Mouse (Mus musculus): ENCODE measurements at regions not wholly inside any gene's neighbourhood (a gene's known extent, or its start where the extent isn't known, plus 50 kb on each side); places are given as distances from the start of the nearest gene placed in this dataset.

GRCm38 (mm10) chr15:10767535-10767934 is 53.1 kb upstream of the Rai14 start:
- DNase-seq (ENCODE audit: extremely low read depth, low read depth): peak; percentile 99

GRCm38 (mm10) chr15:10770410-10771310 is 56.2 kb upstream of the Rai14 start:
- no peak for DNase-seq (ENCODE audit: extremely low read depth, low read depth)

DNA sequence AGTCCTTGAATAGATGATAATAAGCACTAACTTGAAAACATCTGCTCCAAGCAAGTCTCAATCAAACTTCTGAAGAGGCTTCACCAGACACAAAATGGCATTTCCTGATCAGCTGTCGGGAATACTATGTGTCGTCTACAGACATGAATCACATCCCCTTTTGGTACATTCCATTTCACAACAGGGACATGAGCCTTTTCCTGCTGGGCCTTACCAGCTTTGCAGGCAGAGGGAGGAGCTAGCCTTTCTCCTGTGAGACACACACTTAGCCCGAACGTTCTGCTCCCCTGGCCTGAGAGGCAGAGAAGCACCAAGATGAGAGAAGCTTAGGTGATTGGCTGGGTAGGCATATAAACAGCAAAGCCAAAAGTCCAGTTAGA is 56.9 kb upstream of the Rai14 start:
- no peak for DNase-seq (ENCODE audit: extremely low read depth, low read depth)

DNA sequence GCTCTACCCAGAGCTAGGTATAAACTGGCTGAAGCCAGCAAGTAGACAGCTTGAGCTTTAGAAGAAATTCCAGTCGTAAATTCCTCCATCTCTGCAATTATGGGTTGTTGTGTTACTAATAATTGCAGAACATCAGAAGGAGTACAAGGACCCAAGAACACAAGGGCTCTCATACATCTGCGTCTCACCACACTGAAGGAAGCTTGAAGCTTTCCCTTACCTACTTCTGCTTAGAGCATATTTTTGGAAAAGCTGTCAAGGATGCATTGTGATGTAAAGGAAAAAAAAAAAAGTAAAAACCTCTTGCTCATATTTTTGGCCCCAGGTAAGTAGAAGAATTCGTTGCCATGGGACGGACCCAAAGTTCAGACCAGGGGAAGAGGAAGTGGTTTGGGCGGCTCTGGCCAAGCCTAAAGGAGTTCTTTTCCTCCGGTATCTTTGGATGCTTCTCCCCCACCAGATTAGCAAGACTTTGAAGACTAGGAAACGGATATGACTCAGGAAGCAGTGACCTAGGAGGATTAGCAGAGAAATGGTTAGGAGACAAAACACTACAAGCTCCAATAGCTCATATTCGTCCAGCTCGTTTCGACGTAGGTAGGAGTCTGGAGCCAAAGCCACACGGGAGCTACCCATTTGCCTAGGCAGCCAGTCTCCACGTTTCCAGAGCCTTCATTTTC is 65.7 kb upstream of the Rai14 start:
- peak; percentile 51 for DNase-seq (ENCODE audit: extremely low read depth, low read depth)

DNA sequence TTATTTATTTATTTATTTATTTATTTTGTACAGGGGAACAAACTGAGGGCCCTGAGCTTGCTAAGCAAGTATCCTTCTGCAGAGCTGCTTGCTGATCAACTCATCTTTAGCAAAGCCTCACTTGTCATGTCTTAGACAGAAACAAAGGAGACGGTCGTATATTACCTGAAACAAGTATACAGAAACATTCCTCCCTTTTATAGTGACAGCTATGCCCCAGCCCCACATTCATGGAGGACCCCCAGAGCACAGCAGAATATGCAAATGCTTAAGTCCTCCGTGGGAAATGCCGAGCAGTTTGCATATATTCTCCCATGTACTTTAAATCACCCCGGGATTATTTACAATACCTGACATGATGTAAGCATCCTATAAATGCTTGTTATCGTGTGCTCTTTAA is 74.9 kb upstream of the Rai14 start:
- DNase-seq (ENCODE audit: extremely low read depth, low read depth): no peak

- no peak for DNase-seq (ENCODE audit: extremely low read depth, low read depth)
Measured at GRCm38 (mm10) chr15:10790862-10791497, 76.6 kb upstream of the Rai14 start.

DNA sequence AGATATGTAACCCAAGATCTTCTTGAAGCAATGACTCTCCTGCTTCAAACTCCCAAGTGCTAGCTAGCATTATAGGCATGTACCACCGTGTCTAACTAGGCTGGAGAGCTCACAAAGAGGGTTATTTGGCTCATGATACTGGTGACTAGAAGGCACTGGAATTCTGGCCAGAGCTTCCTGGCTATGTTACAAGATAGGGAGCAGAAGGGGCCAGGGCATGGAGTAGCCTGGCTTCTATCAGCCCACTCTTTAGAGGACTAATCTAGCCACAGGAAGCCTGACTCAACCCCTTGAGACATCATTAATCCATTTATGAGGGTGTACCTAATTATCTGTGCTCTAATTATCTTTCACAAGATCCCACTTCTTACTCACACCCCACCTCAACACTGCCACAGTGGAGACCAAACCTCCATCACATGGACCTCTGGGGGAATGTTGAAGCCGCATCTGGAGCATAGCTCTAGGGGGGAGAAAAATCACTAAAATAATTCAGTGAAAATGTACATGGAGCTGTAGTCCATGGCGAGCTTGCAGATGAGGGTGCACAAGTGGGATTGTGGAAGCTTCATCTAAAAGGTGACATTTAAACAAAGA is 77.2 kb upstream of the Rai14 start:
- DNase-seq (ENCODE audit: extremely low read depth, low read depth): no peak

- DNase-seq (ENCODE audit: extremely low read depth, low read depth): no peak
Measured at GRCm38 (mm10) chr15:10792156-10792555, 77.7 kb upstream of the Rai14 start.

- DNase-seq (ENCODE audit: extremely low read depth, low read depth): peak; percentile 26
Measured at GRCm38 (mm10) chr15:10795126-10795792, 80.8 kb upstream of the Rai14 start.

GRCm38 (mm10) chr15:10799656-10800055 is 85.2 kb upstream of the Rai14 start:
- no peak for DNase-seq (ENCODE audit: extremely low read depth, low read depth)

DNA sequence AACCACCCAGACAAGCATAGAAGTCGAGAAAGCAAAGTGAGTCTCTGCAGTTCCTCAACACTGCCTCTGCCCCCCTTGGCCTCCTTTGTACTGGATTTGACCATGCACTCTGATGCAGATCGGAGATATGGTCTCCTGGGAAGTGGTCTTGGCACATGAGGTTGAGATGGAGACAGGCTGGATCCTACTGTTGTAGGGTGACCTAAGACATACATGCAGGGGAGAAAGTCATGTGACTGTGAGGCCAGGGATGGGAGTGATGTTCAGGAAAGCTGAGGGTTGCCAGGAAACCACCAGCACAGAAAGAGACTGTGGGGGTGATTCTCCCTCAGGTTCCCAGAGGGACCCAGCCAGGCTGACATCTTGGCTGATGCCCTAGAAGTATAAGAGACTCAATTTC is 99.8 kb upstream of the Rai14 start:
- no peak for DNase-seq (ENCODE audit: extremely low read depth, low read depth)

GRCm38 (mm10) chr15:10814709-10815108 is 100.3 kb upstream of the Rai14 start:
- no peak for DNase-seq (ENCODE audit: extremely low read depth, low read depth)

DNA sequence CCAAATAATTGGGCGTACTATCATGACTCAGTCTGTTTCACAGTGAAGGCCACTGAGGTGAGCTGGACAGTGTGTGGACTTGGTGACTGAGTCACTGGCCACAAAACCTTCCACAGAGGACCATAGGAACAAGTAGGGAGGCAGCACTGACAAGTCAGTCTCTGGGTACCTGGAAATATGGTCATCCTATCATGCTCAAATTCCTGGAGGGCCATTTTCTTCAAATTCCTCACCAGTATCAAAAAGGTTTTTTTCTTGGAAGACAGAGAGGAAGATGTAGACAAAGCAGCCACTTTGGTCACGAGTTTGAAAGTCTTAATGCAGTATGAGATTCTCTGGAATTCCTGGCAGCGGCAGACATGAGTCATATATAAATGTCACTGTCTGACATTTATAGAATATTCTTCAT is 101.8 kb upstream of the Rai14 start:
- DNase-seq (ENCODE audit: extremely low read depth, low read depth): no peak

DNA sequence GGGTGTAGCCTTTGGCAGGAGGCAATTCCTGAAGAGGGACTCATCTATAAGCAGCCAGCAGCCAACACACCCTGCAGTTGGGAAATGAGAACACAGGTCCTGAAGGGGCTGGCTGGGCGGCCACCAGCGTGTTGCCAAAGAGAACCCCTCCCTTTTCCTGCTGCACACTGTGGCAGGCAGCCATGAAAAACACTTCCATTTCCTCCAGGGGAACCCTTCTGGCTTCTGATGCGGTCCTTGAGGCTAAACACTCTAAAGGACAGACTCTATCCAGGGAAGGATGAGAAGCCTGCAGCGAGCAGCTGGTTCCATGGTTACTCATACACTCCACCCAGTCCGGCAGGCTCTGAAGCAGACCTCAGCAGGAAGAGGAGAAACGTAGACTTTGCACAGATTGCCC is 103.8 kb upstream of the Rai14 start:
- DNase-seq (ENCODE audit: extremely low read depth, low read depth): no peak

DNA sequence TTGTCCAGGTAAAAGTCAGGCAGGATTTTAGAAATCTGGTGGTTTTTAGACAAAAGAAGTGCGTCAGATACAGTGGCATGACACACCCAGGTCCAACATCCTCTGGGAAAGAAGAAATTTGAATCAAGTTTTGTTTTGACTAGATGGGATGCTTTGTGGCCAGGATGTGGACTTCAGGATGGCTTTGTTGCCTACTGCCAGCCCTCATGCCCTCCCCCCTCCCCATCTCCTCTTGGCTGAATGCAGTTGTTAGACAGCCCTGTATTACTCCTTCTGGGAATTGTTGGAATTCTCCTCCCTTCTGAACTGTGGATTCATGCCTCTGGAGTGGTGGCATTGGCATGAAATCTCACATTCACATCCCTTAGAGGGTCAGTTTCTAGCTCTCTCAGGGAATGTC is 104.3 kb upstream of the Rai14 start:
- DNase-seq (ENCODE audit: extremely low read depth, low read depth): no peak

DNA sequence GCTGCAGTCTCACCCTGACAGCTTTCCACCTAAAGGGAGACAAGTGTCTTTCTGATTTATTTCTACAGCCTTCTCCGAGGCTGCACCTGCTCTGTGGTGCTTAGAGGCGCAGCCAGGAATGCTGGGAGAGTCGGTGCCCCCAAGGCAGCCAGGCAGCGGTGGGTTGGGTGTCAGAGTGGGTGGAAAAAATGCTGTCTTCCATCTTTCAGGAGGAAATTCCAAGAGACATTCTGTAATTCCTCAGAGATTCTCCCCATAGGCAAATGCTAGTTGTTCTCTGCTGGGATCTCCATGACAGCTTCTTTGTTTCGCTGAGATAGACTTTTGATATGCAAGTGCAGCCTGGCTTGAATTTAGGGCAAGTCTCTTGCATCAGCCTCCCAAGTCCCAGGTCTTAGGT is 109.5 kb upstream of the Rai14 start:
- DNase-seq (ENCODE audit: extremely low read depth, low read depth): no peak

- no peak for DNase-seq (ENCODE audit: extremely low read depth, low read depth)
Measured at GRCm38 (mm10) chr15:10829588-10829987, 115.2 kb upstream of the Rai14 start.

DNA sequence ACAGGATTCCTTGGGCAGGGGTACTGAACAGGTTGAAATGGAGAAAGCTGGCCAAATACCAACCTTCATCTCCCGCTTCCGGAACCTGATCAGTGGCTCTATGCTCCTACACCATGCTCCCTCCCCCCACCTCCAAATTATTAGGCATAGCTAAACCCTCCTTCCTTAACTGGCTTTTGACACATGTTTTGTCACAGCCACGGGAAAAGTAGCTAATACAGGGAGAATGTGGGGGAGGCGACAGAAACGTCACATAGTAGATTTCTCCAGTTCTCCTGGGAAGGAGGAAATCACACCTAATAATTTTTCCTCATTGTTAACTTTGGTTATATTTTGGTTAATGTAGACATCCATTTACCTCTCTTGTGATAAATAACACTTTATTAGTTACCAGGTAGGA is 116.1 kb upstream of the Rai14 start:
- no peak for DNase-seq (ENCODE audit: extremely low read depth, low read depth)

DNA sequence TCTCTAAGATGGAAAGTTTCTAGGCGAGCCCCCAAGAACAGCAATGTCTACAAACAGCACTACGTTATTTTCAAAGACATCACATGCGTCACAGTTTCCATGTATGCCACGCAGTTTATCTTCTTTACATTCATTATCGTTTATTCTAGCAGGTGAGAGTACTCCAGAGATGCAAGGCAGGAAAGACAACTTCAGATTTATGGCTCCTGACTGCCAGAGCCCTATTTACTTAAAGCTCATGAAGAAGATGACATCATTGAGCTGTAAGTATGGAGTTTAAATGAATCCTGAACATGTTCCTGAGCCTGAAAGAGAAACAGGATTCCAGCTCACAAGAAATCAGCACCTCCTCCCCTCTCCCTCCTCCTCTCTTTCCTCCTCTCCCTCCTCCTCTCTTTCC is 116.7 kb upstream of the Rai14 start:
- DNase-seq (ENCODE audit: extremely low read depth, low read depth): no peak

DNA sequence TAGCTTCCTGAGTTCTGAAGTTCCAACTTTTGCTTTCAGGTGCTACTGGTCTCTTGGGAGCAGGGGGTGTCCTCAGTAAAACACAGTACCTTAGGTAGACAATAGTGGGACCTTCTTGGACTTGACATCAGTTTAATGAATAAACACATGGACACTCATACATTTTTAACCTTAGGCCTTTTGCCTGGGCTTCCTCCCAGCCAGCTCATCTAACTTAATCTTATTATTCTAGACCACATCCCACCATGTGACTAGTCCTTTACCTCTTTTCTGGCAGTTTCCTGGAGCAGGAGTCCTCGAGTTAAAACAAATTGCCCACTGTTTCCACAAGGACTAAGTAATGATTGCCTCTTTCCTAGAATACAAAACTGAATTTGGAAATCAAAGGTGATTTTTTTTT is 117.9 kb upstream of the Rai14 start:
- no peak for DNase-seq (ENCODE audit: extremely low read depth, low read depth)

GRCm38 (mm10) chr15:10833866-10834571 is 118.1 kb upstream of the C1qtnf3 start:
- DNase-seq (ENCODE audit: extremely low read depth, low read depth): no peak
